Mouse (Mus musculus): Measurements from ENCODE around the gene 2310011J03Rik. TPM values are rescaled to one million over a fixed set of nuclear protein-coding genes. Genes with fewer than 3 reads are reported as not detected.

2310011J03Rik gene
- total and polyA plus RNA-seq, 3 experiments: 65.7 to 81.5 TPM; not detected in 1

DNA sequence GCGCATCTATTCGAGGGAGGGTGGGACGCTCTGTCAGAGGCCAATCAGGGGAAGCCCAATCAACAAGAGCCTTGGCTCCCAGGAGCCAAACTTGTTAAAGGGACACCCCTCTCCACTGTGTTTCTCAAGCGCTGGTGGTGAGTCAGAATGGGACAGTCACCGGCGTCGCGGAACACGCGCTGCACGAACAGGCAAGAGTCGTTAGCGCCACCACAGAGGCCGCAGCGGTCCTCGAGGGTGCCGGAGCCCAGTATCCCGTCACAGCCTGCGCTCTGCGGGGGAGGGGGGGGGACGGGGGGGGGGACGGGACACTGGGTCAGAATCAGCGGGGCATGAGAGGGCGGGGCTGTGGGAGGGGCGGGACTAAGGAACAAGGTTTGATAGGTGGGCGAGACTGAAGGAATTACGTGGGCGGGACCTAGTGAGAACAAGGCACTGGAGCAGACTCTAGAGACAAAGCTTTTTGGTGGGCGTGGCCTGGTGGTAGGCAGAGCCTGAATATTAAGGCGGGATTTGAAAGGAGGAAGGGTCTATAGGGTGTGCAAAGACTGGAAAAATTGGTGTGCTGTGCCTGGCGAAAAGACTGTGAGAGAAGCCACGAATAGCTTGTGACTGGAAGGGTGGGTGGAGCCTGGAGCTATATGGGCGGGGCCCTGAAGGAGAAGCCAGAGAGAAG is 22.6 kb upstream of the 2310011J03Rik start:
- Histone ChIP-seq H3K27me3 (ENCODE audit: control insufficient read depth in 1 of 2, insufficient read depth in 2 of 2, low read length in 2 of 2) (no peaks in the 10 kb centered on the region), H3K4me1 (ENCODE audit: control insufficient read depth in 1 of 2, insufficient read depth in 2 of 2, low read length in 2 of 2) (peaks cover 11 to 25% of the 10 kb centered on the region in 2 experiments), H3K36me3 (ENCODE audit: control insufficient read depth in 1 of 2, insufficient read depth in 2 of 2, low read length in 2 of 2) (peaks cover 0 to 14% of the 10 kb centered on the region in 2 experiments; a peak in 2 of 4 replicates), H3K27ac (ENCODE audit: control insufficient read depth, low read depth, low read length) (peak overlapping the region; percentile 81), H3K9ac (ENCODE audit: control insufficient read depth, low read depth, low read length, poor library complexity, severe bottlenecking) (peak overlapping the region; percentile 37), H3K4me3 (ENCODE audit: control insufficient read depth in 1 of 2, insufficient read depth in 1 of 2, low read depth in 2 of 2, low read length in 2 of 2) (peak overlapping the region; percentile 24 to 53; a peak in 3 of 4 replicates), H3K79me2 (ENCODE audit: control insufficient read depth, insufficient read depth, low read length, poor library complexity) (no peaks in the 10 kb centered on the region; the same call in 1 of the 2 replicates), H3K9me3 (replicated peaks; ENCODE audit: insufficient read depth, low read length) (no peaks in the 10 kb centered on the region)
- peak; percentile 82 for DNase-seq (ENCODE audit: low read depth, low spot score)
- TF ChIP-seq TCF12 (IDR thresholded peaks at IDR 0.05; ENCODE audit: low read depth, low read length): no peak
- TF ChIP-seq EP300 (IDR thresholded peaks at IDR 0.05; ENCODE audit: low read depth in 1 of 2, low read length in 2 of 2): no peak
- TF ChIP-seq UBTF (IDR thresholded peaks at IDR 0.05; ENCODE audit: borderline replicate concordance, insufficient read depth, low read depth, low read length): no peak
- no peak for TF ChIP-seq TAL1 (IDR thresholded peaks at IDR 0.05; ENCODE audit: low read length)
- no peak; the same call in 1 of the 2 replicates for TF ChIP-seq MXI1 (IDR thresholded peaks at IDR 0.05; ENCODE audit: low read depth, low read length)
- no peak for TF ChIP-seq CTCF (IDR thresholded peaks at IDR 0.05 in 2 of 3, conservative IDR thresholded peaks at IDR 0.05 in 1 of 3; ENCODE audit: control insufficient read depth in 1 of 3, insufficient read depth in 1 of 3, low read depth in 2 of 3, low read length in 3 of 3, poor library complexity in 1 of 3, severe bottlenecking in 1 of 3)
- TF ChIP-seq HCFC1 (IDR thresholded peaks at IDR 0.05; ENCODE audit: low read depth, low read length): no peak
- TF ChIP-seq RAD21 (IDR thresholded peaks at IDR 0.05; ENCODE audit: low read depth, low read length): no peak

- TF ChIP-seq KAT2A (conservative IDR thresholded peaks at IDR 0.05; ENCODE audit: low read depth, low read length): no peak
- TF ChIP-seq SIN3A (IDR thresholded peaks at IDR 0.05; ENCODE audit: low read length): no peak
- no peak for TF ChIP-seq CHD1 (IDR thresholded peaks at IDR 0.05; ENCODE audit: low read depth, low read length)
- no peak for TF ChIP-seq UBTF (IDR thresholded peaks at IDR 0.05; ENCODE audit: borderline replicate concordance, insufficient read depth, low read depth, low read length)
- TF ChIP-seq ETS1 (IDR thresholded peaks at IDR 0.05; ENCODE audit: low read depth, low read length): no peak
- TF ChIP-seq TAL1 (IDR thresholded peaks at IDR 0.05; ENCODE audit: low read length): no peak
- TF ChIP-seq CHD2 (IDR thresholded peaks at IDR 0.05; ENCODE audit: low read length): no peak
- TF ChIP-seq POLR2A (IDR thresholded peaks at IDR 0.05; ENCODE audit: control insufficient read depth in 1 of 2, insufficient read depth in 1 of 2, low read depth in 1 of 2, low read length in 2 of 2, poor library complexity in 1 of 2): no peak
- no peak for TF ChIP-seq MYC (IDR thresholded peaks at IDR 0.05; ENCODE audit: low read depth, low read length)
- TF ChIP-seq JUND (IDR thresholded peaks at IDR 0.05; ENCODE audit: low read depth, low read length): no peak
- TF ChIP-seq ELF1 (IDR thresholded peaks at IDR 0.05; ENCODE audit: low read depth, low read length): no peak
- DNase-seq (ENCODE audit: low read depth, low spot score): no peak
- no peaks in the 10 kb centered on the region for H3K27me3 ChIP-seq (ENCODE audit: control insufficient read depth in 1 of 2, insufficient read depth in 2 of 2, low read length in 2 of 2)
- no peaks in the 10 kb centered on the region for H3K9me3 ChIP-seq (replicated peaks; ENCODE audit: insufficient read depth, low read length)
- no peak overlapping the region for H3K27ac ChIP-seq (ENCODE audit: control insufficient read depth, low read depth, low read length)
- H3K79me2 ChIP-seq (ENCODE audit: control insufficient read depth, insufficient read depth, low read length, poor library complexity): no peaks in the 10 kb centered on the region
- no peak overlapping the region for H3K4me3 ChIP-seq (ENCODE audit: control insufficient read depth in 1 of 2, insufficient read depth in 1 of 2, low read depth in 2 of 2, low read length in 2 of 2)
- no peak overlapping the region for H3K9ac ChIP-seq (ENCODE audit: control insufficient read depth, low read depth, low read length, poor library complexity, severe bottlenecking)
- H3K4me1 ChIP-seq (ENCODE audit: control insufficient read depth in 1 of 2, insufficient read depth in 2 of 2, low read length in 2 of 2): peaks cover 10 to 22% of the 10 kb centered on the region in 2 experiments
- peaks cover 0 to 14% of the 10 kb centered on the region in 2 experiments; a peak in 2 of 4 replicates for H3K36me3 ChIP-seq (ENCODE audit: control insufficient read depth in 1 of 2, insufficient read depth in 2 of 2, low read length in 2 of 2)
Observed at GRCm38 (mm10) chr10:80342305-80342748, 22.0 kb upstream of the 2310011J03Rik start.

Data from MEL (cell line).